Mouse (Mus musculus): Measurements from ENCODE around the gene Ptprc.

The Ptprc gene

DNA sequence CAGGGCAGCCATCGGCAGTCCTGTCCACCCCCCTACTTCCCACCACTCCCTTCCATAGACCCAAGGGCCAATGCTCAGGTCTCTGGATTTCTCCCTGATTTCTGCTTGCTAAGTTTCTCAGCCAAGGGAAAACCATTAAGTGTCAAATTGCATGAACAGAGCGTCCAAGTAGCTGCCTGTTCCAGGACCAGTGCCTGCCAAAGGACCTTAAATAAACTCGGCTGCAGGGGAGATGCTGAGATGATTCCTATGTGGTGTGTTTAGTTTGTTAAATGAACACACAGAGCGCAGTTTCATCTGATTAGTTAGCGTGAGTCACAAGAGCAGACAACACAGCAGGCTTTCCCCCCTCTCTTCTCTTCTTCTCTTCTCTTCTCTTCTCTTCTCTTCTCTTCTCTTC is 135.0 kb downstream of the Ptprc start:
- DNase-seq (ENCODE audit: low read depth, low spot score): no peak

DNA sequence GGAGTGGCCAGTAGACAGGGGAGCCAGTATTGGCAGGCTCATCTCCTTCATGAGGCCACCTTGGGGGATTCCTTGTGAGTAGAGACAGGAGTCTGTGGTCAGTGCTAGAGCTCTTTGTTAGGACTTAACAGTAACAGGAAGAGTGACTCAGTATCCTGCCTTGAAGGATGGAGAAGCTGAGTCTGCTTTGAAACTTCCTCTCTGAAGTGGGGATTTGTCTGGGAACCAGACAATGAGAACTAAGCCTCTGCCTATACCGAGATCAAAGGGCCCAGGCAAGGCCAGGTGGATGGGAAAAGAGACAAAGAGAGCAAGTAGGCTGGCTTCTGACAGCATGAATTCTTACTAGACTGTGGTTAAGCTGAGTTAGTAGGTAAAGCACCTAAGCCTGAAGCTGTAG is 136.3 kb downstream of the Ptprc start:
- no peak for DNase-seq (ENCODE audit: low read depth, low spot score)

DNA sequence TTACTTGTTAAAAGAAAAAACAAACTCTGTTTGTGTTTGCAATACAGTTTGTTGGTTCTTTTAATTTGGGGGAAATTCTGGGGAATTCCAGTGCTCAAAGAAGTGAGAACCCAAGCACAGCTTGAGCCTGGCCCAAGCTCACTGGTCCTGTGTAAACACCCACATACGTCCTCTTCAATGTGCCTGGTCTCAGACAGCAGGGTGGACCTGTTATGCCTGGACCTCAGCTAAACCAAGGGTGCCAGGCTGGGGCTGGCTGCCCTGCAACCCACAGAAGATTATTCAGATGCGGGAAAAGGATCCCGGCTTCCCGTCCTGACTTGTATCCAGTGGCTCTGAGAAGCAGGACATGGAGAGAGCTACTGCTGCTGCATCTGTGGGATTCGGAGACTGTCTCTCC is 138.0 kb downstream of the Ptprc start:
- DNase-seq (ENCODE audit: low read depth, low spot score): no peak

DNA sequence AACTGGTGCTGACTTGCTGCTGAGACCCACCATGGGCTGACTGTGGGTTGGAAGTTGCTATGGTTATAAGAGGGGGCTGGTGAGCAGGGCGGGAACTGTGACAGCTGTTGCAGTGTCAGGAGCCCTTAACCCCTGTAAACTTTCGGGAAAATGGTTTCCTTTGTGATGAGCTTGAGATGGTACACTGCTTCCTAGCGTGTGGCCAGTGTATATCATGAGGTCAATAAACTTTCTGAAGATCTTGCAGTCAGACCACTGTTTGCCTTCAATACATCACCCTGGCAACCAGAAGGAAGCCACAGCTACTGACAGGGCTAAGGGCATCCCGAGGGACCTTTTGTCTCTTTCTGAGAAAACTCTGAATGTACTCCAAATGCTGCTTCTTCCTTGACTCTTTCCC is 145.9 kb downstream of the Ptprc start:
- DNase-seq (ENCODE audit: low read depth, low spot score): no peak

DNA sequence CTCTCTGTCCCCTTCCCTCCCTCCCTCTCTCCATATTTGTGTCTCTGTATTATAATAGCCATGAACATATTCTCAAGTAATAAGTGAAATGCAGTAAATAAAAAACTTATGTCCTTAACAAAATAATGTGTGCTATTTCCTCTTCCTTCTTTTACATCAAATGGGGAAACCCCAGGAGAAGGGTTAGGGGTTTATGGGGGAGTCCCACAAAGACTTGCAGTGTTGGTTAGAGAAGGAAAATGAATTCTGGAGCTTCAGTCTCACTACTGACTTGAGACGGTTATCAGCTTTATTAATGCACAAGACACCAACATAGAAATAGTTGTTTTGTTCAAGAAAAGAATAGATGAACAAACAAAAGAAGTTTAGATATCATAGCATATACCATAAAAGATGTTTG is 150.2 kb downstream of the Ptprc start:
- no peak for DNase-seq (ENCODE audit: low read depth, low spot score)

DNA sequence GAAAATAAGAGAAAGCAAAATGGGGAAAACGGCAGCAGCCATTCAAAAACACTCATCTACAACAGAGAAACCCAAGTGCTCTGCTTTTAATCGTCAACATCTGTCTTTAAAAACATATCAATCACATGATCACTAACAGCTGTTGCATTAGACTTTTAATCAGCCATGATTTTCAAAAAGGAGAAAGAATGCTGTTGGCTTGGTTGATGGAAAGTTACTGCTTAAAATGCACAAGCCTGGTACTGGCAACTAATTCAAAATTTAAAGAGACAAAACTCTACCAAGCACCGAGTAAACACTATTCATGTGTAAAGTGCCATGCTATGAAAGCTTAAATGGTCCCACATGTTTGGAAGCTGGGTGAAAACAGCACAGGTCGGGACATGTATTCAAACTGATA is 151.9 kb downstream of the Ptprc start:
- no peak for DNase-seq (ENCODE audit: low read depth, low spot score)

DNA sequence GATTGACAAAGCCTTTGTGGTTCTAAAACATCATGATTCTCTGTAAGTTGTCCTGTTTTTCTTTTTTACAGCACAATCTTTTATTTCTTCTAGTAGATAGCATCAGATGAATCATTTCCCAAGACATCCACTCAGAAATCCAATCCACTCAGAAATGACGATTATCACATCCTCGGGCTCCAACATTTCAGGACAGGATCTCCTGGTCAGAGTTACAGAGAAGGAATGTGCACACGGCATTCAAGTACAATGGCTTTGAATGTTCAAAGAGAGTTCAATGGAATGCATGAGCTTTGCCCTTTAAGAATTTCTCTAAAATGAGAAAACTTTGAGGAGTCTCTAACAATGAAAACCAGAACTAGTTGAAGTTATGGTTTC is 152.6 kb downstream of the Ptprc start:
- no peak for DNase-seq (ENCODE audit: low read depth, low spot score)

DNA sequence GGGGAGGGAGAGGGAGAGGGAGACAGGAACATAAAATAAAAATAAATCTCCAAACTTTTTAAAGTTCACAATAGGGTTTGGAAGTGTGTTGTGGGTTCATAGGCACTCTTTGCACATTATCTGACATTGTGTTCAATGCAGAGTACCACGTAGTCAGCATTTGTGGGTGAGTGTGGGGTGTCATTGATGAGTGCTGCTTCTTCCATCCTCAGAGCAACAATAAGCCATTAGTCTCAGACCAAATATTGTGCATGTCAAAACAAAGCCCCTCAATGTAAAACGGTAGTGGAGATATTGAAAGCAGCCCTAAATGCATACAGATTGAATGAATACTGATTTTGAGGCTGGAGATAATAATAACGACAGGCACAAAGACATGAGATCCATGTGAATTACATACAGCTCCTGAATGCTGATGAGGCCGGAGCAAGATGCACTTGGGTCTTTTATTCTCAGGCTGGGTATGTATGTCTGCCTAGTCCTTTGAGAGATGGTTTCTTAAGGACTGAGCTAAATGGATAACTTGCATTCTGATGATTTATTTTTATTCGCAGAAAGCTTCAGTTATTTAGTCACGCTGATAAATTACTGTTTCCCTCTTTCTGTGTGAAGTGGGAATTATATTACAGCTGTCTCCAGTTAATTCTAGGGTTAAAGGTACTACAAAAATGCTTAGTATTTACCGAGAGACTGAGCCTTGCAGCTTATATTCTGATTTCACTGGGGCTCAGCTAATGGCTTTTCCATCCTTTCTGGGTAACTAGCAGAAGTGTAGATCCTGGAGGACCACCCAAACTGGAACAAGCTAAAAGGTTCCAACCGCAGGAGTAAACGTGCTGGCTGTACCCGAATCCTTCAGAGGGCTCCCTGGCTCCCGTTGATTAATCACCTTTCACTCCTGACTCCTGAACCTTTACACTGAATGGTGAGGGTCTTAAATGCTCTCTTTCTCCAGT is 153.3 kb downstream of the Ptprc start:
- no peak for DNase-seq (ENCODE audit: low read depth, low spot score)

Data from ZHBTc4 (cell line).